Mouse (Mus musculus) liver, embryonic 16.5 days (tissue): ENCODE results near the gene Hist2h2ac. TPM values are rescaled to one million over a fixed set of nuclear protein-coding genes. Genes with fewer than 3 reads are reported as not detected.
"Not testable (repeated sequence)": the region's sequence is repeated elsewhere in the genome, so short reads cannot be mapped to it uniquely, and the experiment has no call there.

Experiments
- ATAC-seq: fragments of 200-750 bp; cut with Nextera tagmentation; 2 replicates; pipeline ENCODE4 v1.8.0; 2017; ENCODE audit warnings: low read depth, mild to moderate bottlenecking, moderate number of reproducible peaks, moderate library complexity
- H3K27ac ChIP-seq: fragments of 300-500 bp; sonication (generic); 2 replicates; pipeline ENCODE4 v1.5.1; 2014; ENCODE audit warnings: mild to moderate bottlenecking, low read length
- H3K27me3 ChIP-seq: fragments of 300-500 bp; sonication (generic); 2 replicates; pipeline ENCODE4 v1.6.1; 2014; ENCODE audit warnings: low read depth, low read length, mixed read lengths; ENCODE audit not compliant: control insufficient read depth, insufficient read depth
- H3K36me3 ChIP-seq: fragments of 300-500 bp; sonication (generic); 2 replicates; pipeline ENCODE4 v1.6.1; 2014; ENCODE audit warnings: mild to moderate bottlenecking; ENCODE audit not compliant: control insufficient read depth, insufficient read depth
- H3K4me1 ChIP-seq: fragments of 300-500 bp; sonication (generic); 2 replicates; pipeline ENCODE4 v1.6.1; 2014; ENCODE audit warnings: low read depth, low read length, mixed read lengths; ENCODE audit not compliant: control insufficient read depth
- H3K4me2 ChIP-seq: fragments of 300-500 bp; sonication (generic); 2 replicates; pipeline ENCODE4 v1.6.1; 2014; ENCODE audit warnings: low read depth, low read length, mixed read lengths
- H3K4me3 ChIP-seq: fragments of 300-500 bp; sonication (generic); 2 replicates; pipeline ENCODE4 v1.5.1; 2014; ENCODE audit warnings: low read depth, mild to moderate bottlenecking, low read length
- H3K9ac ChIP-seq: fragments of 300-500 bp; sonication (generic); 2 replicates; pipeline ENCODE4 v1.6.1; 2014; ENCODE audit warnings: low read depth, low read length
- H3K9me3 ChIP-seq: fragments of 300-500 bp; sonication (generic); replicated peaks from 2 replicates; pipeline ENCODE4 v1.6.1; 2016; ENCODE audit warnings: low read length; ENCODE audit not compliant: control insufficient read depth
- WGBS: fragments of 180-500 bp; shearing (Covaris S2); extraction: QIAGEN DNeasy Blood & Tissue Kit; methylation state at CpG from one replicate; pipeline ENCODE4 v1.1.7; 2014; ENCODE audit not compliant: insufficient replicate concordance; 5-methylcytosine and 5-hydroxymethylcytosine counted together
- polyA plus RNA-seq: library from polyadenylated mRNA; unstranded; fragments of >200 nt; fragmentation: Nextera tagmentation; extraction: Ambion mirVana; gene quantifications from 2 replicates; pipeline ENCODE4 v1.2.1, GENCODE M21; 2015

The Hist2h2ac gene
- polyA plus RNA-seq, 1 experiment from 2014 or later = 11.6 TPM

GRCm38 (mm10) chr3:96243921-96244572 lies 23.4 kb upstream of the Hist2h2ac start:
- Histone ChIP-seq H3K9ac (peak overlapping the region; percentile 72), H3K27me3 (no peaks in the 10 kb centered on the region), H3K36me3 (no peaks in the 10 kb centered on the region), H3K4me3 (peak overlapping the region; percentile 61), H3K9me3 (no peaks in the 10 kb centered on the region), H3K27ac (peak overlapping the region; percentile 96), H3K4me2 (peak overlapping the region; percentile 68), H3K4me1 (peaks cover 33% of the 10 kb centered on the region)
- WGBS = 59% methylated on average over 7 of the region's 7 CpGs
- ATAC-seq = no peak

GRCm38 (mm10) chr3:96240799-96241197 lies 20.1 kb upstream of the Hist2h2ac start:
- Histone ChIP-seq H3K9me3 (no peaks in the 10 kb centered on the region), H3K27me3 (no peaks in the 10 kb centered on the region), H3K36me3 (no peaks in the 10 kb centered on the region), H3K4me3 (peak overlapping the region; percentile 36), H3K4me2 (peak overlapping the region; percentile 63), H3K27ac (peak overlapping the region; percentile 91), H3K9ac (peak overlapping the region; percentile 63), H3K4me1 (peaks cover 42% of the 10 kb centered on the region)
- no peak for ATAC-seq
- WGBS = 76% methylated on average over 9 of the region's 9 CpGs

GRCm38 (mm10) chr3:96239949-96240798 lies 19.5 kb upstream of the Hist2h2ac start, which contains the start of gene Hist2h2aa2:
Gene Hist2h2aa2 (minus strand): TSS chr3:96240276.
- H3K4me2 ChIP-seq = peak within 1 kb of the TSS; percentile 63
- 5% methylated on average over 18 of the region's 85 CpGs for WGBS
- peak; percentile 66 for ATAC-seq
- peak within 1 kb of the TSS; percentile 63 for H3K9ac ChIP-seq
- H3K4me1 ChIP-seq = peaks cover 43% of the 10 kb centered on the region
- H3K27ac ChIP-seq = peak within 1 kb of the TSS; percentile 91
- peak within 1 kb of the TSS; percentile 39 for H3K4me3 ChIP-seq
- not testable (repeated sequence) for H3K36me3 ChIP-seq, H3K27me3 ChIP-seq, H3K9me3 ChIP-seq

GRCm38 (mm10) chr3:96238954-96239793 lies 18.5 kb upstream of the Hist2h2ac start, which contains the start of gene Hist2h3c2:
Gene Hist2h3c2 (minus strand): TSS chr3:96239127.
- H3K27me3 ChIP-seq, H3K36me3 ChIP-seq, H3K9me3 ChIP-seq: not testable (repeated sequence)
- Histone ChIP-seq H3K4me3 (peak within 1 kb of the TSS; percentile 69), H3K9ac (peak within 1 kb of the TSS; percentile 84), H3K27ac (peak within 1 kb of the TSS; percentile 92), H3K4me1 (peaks cover 40% of the 10 kb centered on the region), H3K4me2 (peak within 1 kb of the TSS; percentile 74)
- 0% methylated on average over 10 of the region's 68 CpGs for WGBS
- peak; percentile 77 for ATAC-seq

- Histone ChIP-seq H3K9me3 (no peaks in the 10 kb centered on the region), H3K4me2 (peak overlapping the region; percentile 74), H3K27me3 (no peaks in the 10 kb centered on the region), H3K9ac (peak overlapping the region; percentile 84), H3K36me3 (no peaks in the 10 kb centered on the region), H3K4me3 (peak overlapping the region; percentile 69), H3K4me1 (peaks cover 29% of the 10 kb centered on the region), H3K27ac (peak overlapping the region; percentile 92)
- no peak for ATAC-seq
- under 1% methylated on average over 12 of the region's 12 CpGs for WGBS
Observed at GRCm38 (mm10) chr3:96237904-96238511, 17.3 kb upstream of the Hist2h2ac start.

GRCm38 (mm10) chr3:96237335-96237903 lies 16.7 kb upstream of the Hist2h2ac start:
- peaks cover 27% of the 10 kb centered on the region for H3K4me1 ChIP-seq

GRCm38 (mm10) chr3:96236834-96237334 lies 16.2 kb upstream of the Hist2h2ac start:
- H3K4me3 ChIP-seq = peak overlapping the region; percentile 69
- H3K4me2 ChIP-seq = peak overlapping the region; percentile 74
- no peak for ATAC-seq
- H3K4me1 ChIP-seq = peaks cover 25% of the 10 kb centered on the region
- WGBS = 73% methylated on average over 4 of the region's 4 CpGs
- H3K36me3 ChIP-seq = no peaks in the 10 kb centered on the region
- H3K27me3 ChIP-seq = no peaks in the 10 kb centered on the region
- H3K9ac ChIP-seq = peak overlapping the region; percentile 84
- no peaks in the 10 kb centered on the region for H3K9me3 ChIP-seq
- peak overlapping the region; percentile 92 for H3K27ac ChIP-seq

More at GRCm38 (mm10) chr3:96237335-96237903, 16.7 kb upstream of the Hist2h2ac start:
- Histone ChIP-seq H3K36me3 (no peaks in the 10 kb centered on the region), H3K9me3 (no peaks in the 10 kb centered on the region), H3K4me3 (peak overlapping the region; percentile 69), H3K4me2 (peak overlapping the region; percentile 74), H3K27me3 (no peaks in the 10 kb centered on the region), H3K27ac (peak overlapping the region; percentile 92), H3K9ac (peak overlapping the region; percentile 84)
- WGBS = 20% methylated on average over 7 of the region's 7 CpGs
- no peak for ATAC-seq

GRCm38 (mm10) chr3:96235836-96236235 lies 15.2 kb upstream of the Hist2h2ac start:
- H3K9ac ChIP-seq = peak overlapping the region; percentile 1; the same call in 1 of the 2 replicates
- peak overlapping the region; percentile 29; the same call in 1 of the 2 replicates for H3K27ac ChIP-seq
- no peaks in the 10 kb centered on the region for H3K27me3 ChIP-seq
- peak overlapping the region; percentile 74; the same call in 1 of the 2 replicates for H3K4me2 ChIP-seq
- H3K9me3 ChIP-seq = no peaks in the 10 kb centered on the region
- no peak for ATAC-seq
- H3K4me3 ChIP-seq = peak overlapping the region; percentile 69
- peaks cover 16% of the 10 kb centered on the region for H3K4me1 ChIP-seq
- 63% methylated on average over 3 of the region's 3 CpGs for WGBS
- H3K36me3 ChIP-seq = no peaks in the 10 kb centered on the region
